Mouse (Mus musculus): ENCODE measurements around the gene Unc5cl. TPM values are rescaled to one million over a fixed set of nuclear protein-coding genes. Genes with fewer than 3 reads are reported as not detected.

Gene Unc5cl
- 0.22 TPM in 1 of 2 replicates, not detected in the other for polyA plus RNA-seq (2014; fragmentation: Nextera tagmentation; extraction: Ambion mirVana)

- Histone ChIP-seq H3K4me2 (no peak within 1 kb of the TSS), H3K27ac (ENCODE audit: low read depth, low read length) (no peak within 1 kb of the TSS), H3K4me1 (ENCODE audit: control insufficient read depth, insufficient read depth, low read length) (no peaks in the 10 kb centered on the region), H3K27me3 (ENCODE audit: control insufficient read depth, insufficient read depth, low read length) (no peaks in the 10 kb centered on the region), H3K36me3 (ENCODE audit: control insufficient read depth, insufficient read depth, low read length) (no peaks in the 10 kb centered on the region), H3K4me3 (ENCODE audit: low read depth, low read length) (no peak within 1 kb of the TSS), H3K9ac (ENCODE audit: low read length) (no peak within 1 kb of the TSS), H3K9me3 (ENCODE audit: control insufficient read depth, low read length) (no peaks in the 10 kb centered on the region)
- ATAC-seq (ENCODE audit: low FRiP score) = no peak
- 54% methylated on average over 11 of the region's 11 CpGs for WGBS
- DNase-seq (ENCODE audit: low spot score, missing footprints) = no peak
Observed at GRCm38 (mm10) chr17:48454688-48455087, at the start of gene Unc5cl. Gene Unc5cl (plus strand): TSS chr17:48454901.

- Histone ChIP-seq H3K4me1 (ENCODE audit: control insufficient read depth, insufficient read depth, low read length) (peaks cover 21% of the 10 kb centered on the region), H3K27ac (ENCODE audit: low read depth, low read length) (no peak overlapping the region), H3K9ac (ENCODE audit: low read length) (peak overlapping the region; percentile 99), H3K4me2 (peak overlapping the region; percentile 66), H3K36me3 (ENCODE audit: control insufficient read depth, insufficient read depth, low read length) (no peaks in the 10 kb centered on the region), H3K27me3 (ENCODE audit: control insufficient read depth, insufficient read depth, low read length) (no peaks in the 10 kb centered on the region), H3K9me3 (ENCODE audit: control insufficient read depth, low read length) (no peaks in the 10 kb centered on the region), H3K4me3 (ENCODE audit: low read depth, low read length) (no peak overlapping the region)
- ATAC-seq (ENCODE audit: low FRiP score) (no peak), DNase-seq (ENCODE audit: low spot score, missing footprints) (no peak)
- WGBS = 93% methylated on average over 4 of the region's 4 CpGs
Observed at GRCm38 (mm10) chr17:48407154-48407553, 47.5 kb upstream of the Unc5cl start.

DNA sequence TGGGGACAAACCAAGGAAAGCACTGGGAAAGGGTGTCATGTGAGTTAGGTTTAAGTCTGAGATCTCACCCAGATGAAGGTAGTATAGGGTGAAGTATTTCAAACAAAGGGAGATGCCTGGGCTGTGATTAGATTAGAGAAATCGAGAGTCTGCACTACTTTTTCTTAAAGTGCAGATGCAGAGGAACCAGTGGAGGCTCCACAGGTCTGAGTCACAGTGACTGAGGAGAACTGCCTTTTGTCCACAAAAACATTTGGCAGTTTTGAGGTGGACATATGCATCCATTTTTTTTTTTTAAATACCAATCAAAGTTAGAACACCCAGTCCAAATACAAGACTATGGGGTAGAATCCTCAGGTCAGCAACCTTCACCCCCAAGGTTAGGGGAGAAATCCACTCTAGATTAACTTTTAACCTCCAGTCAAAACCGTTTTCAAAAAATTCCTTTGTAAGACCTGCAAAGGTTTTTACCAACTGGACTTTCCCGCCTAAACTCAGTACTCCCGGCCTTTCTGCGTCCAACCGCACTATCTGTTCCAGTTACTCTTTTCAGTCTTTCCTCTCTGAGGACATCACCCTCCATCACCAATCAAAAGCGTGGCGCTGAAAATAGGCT lies 46.7 kb upstream of the Unc5cl start:
- H3K27ac ChIP-seq (ENCODE audit: low read depth, low read length) = peak overlapping the region; percentile 100
- DNase-seq (ENCODE audit: low spot score, missing footprints) = peak; percentile 81

DNA sequence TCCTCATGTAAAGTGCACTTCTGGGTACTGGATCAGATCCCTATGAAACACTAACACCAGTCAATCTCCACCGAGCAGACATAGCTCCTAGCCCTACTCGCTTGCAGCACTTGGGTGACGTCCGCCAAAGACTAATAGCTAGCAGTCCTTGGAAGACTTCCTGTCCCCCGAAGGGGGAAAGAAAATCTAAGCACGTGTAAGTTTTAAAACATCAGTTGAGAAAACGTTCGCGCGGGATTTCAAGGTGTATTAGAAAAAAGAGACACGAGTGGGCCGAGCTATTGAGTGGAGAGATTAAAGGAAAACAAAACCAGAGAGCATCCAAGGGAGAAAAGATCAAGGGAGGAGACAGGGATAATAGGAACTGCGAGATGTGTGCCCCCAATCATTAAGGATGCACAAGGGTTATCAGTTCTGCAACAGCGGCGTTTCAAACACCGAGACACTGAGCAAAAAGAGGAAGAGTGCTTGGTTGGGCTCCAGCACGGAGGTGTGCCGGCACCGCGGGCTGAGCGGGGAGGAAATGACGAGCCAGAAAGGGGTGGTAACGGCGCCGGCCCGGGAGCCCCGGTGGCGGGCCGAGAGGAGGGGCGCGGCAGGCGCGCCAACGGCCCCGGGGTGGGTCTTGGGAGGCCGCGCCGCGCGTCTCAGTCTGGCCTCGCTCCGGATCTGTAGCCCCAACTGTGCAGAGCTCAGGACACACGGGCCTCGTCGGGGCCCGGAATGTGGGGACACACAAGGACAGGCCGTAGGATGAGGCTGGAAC lies 46.0 kb upstream of the Unc5cl start:
- Histone ChIP-seq H3K36me3 (ENCODE audit: control insufficient read depth, insufficient read depth, low read length) (no peaks in the 10 kb centered on the region), H3K4me2 (peak overlapping the region; percentile 66), H3K9ac (ENCODE audit: low read length) (peak overlapping the region; percentile 99), H3K9me3 (ENCODE audit: control insufficient read depth, low read length) (no peaks in the 10 kb centered on the region), H3K4me3 (ENCODE audit: low read depth, low read length) (peak overlapping the region; percentile 91), H3K27me3 (ENCODE audit: control insufficient read depth, insufficient read depth, low read length) (no peaks in the 10 kb centered on the region), H3K27ac (ENCODE audit: low read depth, low read length) (peak overlapping the region; percentile 100), H3K4me1 (ENCODE audit: control insufficient read depth, insufficient read depth, low read length) (peaks cover 21% of the 10 kb centered on the region)
- peak; percentile 96 for DNase-seq (ENCODE audit: low spot score, missing footprints)
- ATAC-seq (ENCODE audit: low FRiP score) = peak; percentile 38
- WGBS = under 1% methylated on average over 47 of the region's 47 CpGs

More for the DNA sequence above, 46.7 kb upstream of the Unc5cl start:
- Histone ChIP-seq H3K4me1 (ENCODE audit: control insufficient read depth, insufficient read depth, low read length) (peaks cover 21% of the 10 kb centered on the region), H3K36me3 (ENCODE audit: control insufficient read depth, insufficient read depth, low read length) (no peaks in the 10 kb centered on the region), H3K9me3 (ENCODE audit: control insufficient read depth, low read length) (no peaks in the 10 kb centered on the region), H3K4me2 (peak overlapping the region; percentile 66), H3K27me3 (ENCODE audit: control insufficient read depth, insufficient read depth, low read length) (no peaks in the 10 kb centered on the region), H3K9ac (ENCODE audit: low read length) (peak overlapping the region; percentile 99), H3K4me3 (ENCODE audit: low read depth, low read length) (peak overlapping the region; percentile 91)
- no peak for ATAC-seq (ENCODE audit: low FRiP score)
- 20% methylated on average over 8 of the region's 8 CpGs for whole genome bisulfite sequencing

GRCm38 (mm10) chr17:48409380-48410298 lies 45.1 kb upstream of the Unc5cl start, which contains the start of the genes Nfya and Oard1:
Gene Nfya (minus strand): TSS chr17:48409906.
Gene Oard1 (plus strand): TSS chr17:48410014.
- peak within 1 kb of the TSS; percentile 100 for H3K27ac ChIP-seq (ENCODE audit: low read depth, low read length)
- no peaks in the 10 kb centered on the region for H3K36me3 ChIP-seq (ENCODE audit: control insufficient read depth, insufficient read depth, low read length)
- under 1% methylated on average over 82 of the region's 84 CpGs for WGBS
- peak within 1 kb of the TSS; percentile 91 for H3K4me3 ChIP-seq (ENCODE audit: low read depth, low read length)
- no peaks in the 10 kb centered on the region for H3K9me3 ChIP-seq (ENCODE audit: control insufficient read depth, low read length)
- peak within 1 kb of the TSS; percentile 67 for H3K4me2 ChIP-seq
- DNase-seq (ENCODE audit: low spot score, missing footprints) (peak; percentile 100), ATAC-seq (ENCODE audit: low FRiP score) (peak; percentile 97)
- peaks cover 21% of the 10 kb centered on the region for H3K4me1 ChIP-seq (ENCODE audit: control insufficient read depth, insufficient read depth, low read length)
- peak within 1 kb of the TSS; percentile 99 for H3K9ac ChIP-seq (ENCODE audit: low read length)
- H3K27me3 ChIP-seq (ENCODE audit: control insufficient read depth, insufficient read depth, low read length) = no peaks in the 10 kb centered on the region

DNA sequence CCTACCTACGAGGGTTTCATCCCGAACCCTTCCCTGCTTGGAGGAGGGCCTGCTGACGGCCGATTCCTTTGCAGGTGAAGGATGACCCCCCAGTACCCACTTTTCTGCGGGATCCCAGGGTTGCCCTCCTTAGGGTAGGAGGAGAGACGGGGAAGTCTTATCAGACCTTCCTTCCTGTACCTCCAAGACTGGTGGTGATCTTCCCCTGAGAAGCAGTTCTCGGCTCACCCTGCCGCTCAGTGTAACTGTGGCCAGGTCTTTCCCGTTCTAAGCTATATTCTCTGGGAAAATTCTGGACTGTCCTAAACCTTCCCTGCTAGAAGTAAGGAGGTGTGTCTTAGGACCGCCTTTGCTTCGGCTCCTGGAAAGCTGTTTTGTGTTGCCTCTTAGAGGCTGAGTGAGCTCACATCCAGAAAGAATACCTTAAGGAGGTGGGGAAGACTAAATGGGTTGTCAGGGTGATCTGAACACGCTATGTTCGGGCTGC lies 44.4 kb upstream of the Unc5cl start:
- WGBS = 0% methylated on average over 13 of the region's 13 CpGs
- H3K4me3 ChIP-seq (ENCODE audit: low read depth, low read length) = peak overlapping the region; percentile 91
- H3K27me3 ChIP-seq (ENCODE audit: control insufficient read depth, insufficient read depth, low read length) = no peaks in the 10 kb centered on the region
- peak; percentile 30 for ATAC-seq (ENCODE audit: low FRiP score)
- peak overlapping the region; percentile 93 for H3K27ac ChIP-seq (ENCODE audit: low read depth, low read length)
- peaks cover 21% of the 10 kb centered on the region for H3K4me1 ChIP-seq (ENCODE audit: control insufficient read depth, insufficient read depth, low read length)
- no peaks in the 10 kb centered on the region for H3K9me3 ChIP-seq (ENCODE audit: control insufficient read depth, low read length)
- H3K36me3 ChIP-seq (ENCODE audit: control insufficient read depth, insufficient read depth, low read length) = peaks cover 3% of the 10 kb centered on the region; the same call in 1 of the 2 replicates
- H3K4me2 ChIP-seq = peak overlapping the region; percentile 67
- H3K9ac ChIP-seq (ENCODE audit: low read length) = peak overlapping the region; percentile 91
- DNase-seq (ENCODE audit: low spot score, missing footprints) = peak; percentile 97

DNA sequence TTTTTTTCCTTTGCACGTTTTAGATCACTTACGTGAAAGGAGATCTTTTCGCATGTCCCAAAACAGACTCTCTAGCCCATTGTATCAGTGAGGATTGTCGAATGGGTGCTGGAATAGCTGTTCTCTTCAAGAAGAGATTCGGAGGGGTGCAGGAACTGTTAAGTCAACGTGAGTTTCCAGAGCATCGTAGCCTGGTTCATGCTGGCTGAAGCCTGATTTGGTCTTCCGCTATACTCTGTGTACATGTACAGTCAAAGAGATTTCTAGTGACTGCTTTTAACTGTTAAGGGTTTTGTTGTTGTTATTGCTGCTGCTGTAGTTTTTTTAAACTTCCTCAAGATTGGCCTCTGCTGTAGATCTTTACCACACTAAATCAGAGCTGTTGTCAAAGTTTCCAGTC lies 43.5 kb upstream of the Unc5cl start:
- no peak overlapping the region for H3K27ac ChIP-seq (ENCODE audit: low read depth, low read length)
- peak overlapping the region; percentile 91 for H3K9ac ChIP-seq (ENCODE audit: low read length)
- 67% methylated on average over 8 of the region's 8 CpGs for WGBS
- H3K36me3 ChIP-seq (ENCODE audit: control insufficient read depth, insufficient read depth, low read length) = peaks cover 4% of the 10 kb centered on the region; the same call in 1 of the 2 replicates
- no peaks in the 10 kb centered on the region for H3K9me3 ChIP-seq (ENCODE audit: control insufficient read depth, low read length)
- DNase-seq (ENCODE audit: low spot score, missing footprints) (peak; percentile 59), ATAC-seq (ENCODE audit: low FRiP score) (no peak)
- H3K4me2 ChIP-seq = peak overlapping the region; percentile 67
- peaks cover 21% of the 10 kb centered on the region for H3K4me1 ChIP-seq (ENCODE audit: control insufficient read depth, insufficient read depth, low read length)
- H3K27me3 ChIP-seq (ENCODE audit: control insufficient read depth, insufficient read depth, low read length) = no peaks in the 10 kb centered on the region
- peak overlapping the region; percentile 91 for H3K4me3 ChIP-seq (ENCODE audit: low read depth, low read length)

- peaks cover 7% of the 10 kb centered on the region; the same call in 1 of the 2 replicates for H3K4me1 ChIP-seq (ENCODE audit: control insufficient read depth, insufficient read depth, low read length)
- no peaks in the 10 kb centered on the region for H3K27me3 ChIP-seq (ENCODE audit: control insufficient read depth, insufficient read depth, low read length)
- H3K27ac ChIP-seq (ENCODE audit: low read depth, low read length) = no peak overlapping the region
- no peaks in the 10 kb centered on the region for H3K9me3 ChIP-seq (ENCODE audit: control insufficient read depth, low read length)
- H3K4me2 ChIP-seq = no peak overlapping the region
- H3K36me3 ChIP-seq (ENCODE audit: control insufficient read depth, insufficient read depth, low read length) = peaks cover 4% of the 10 kb centered on the region; the same call in 1 of the 2 replicates
- H3K9ac ChIP-seq (ENCODE audit: low read length) = no peak overlapping the region
- DNase-seq (ENCODE audit: low spot score, missing footprints) (no peak), ATAC-seq (ENCODE audit: low FRiP score) (no peak)
- no peak overlapping the region for H3K4me3 ChIP-seq (ENCODE audit: low read depth, low read length)
- 91% methylated on average over 7 of the region's 7 CpGs for WGBS
Observed at GRCm38 (mm10) chr17:48416011-48416410, 38.7 kb upstream of the Unc5cl start.

All from midbrain, embryonic 11.5 days (tissue).